Mouse (Mus musculus) forebrain, embryonic 14.5 days (tissue): ENCODE measurements around the gene Clk2. TPM values are rescaled to one million over a fixed set of nuclear protein-coding genes. Genes with fewer than 3 reads are reported as not detected.
A peak's percentile ranks its signal among the peaks of the same experiment; 100 is the strongest.

ENCODE experiments used
- ATAC-seq: fragments of 200-750 bp; cut with Nextera tagmentation; 2 replicates; pipeline ENCODE4 v1.8.0; 2017; ENCODE audit warnings: mild to moderate bottlenecking, moderate library complexity
- DNase-seq: peaks from one replicate; pipeline ENCODE4 v3.0.0-alpha.2; 2015; ENCODE audit warnings: low spot score
- H3K27ac ChIP-seq: fragments of 300-500 bp; sonication (generic); 2 replicates; pipeline ENCODE4 v1.5.1; 2014; ENCODE audit warnings: low read depth, mild to moderate bottlenecking, control low read depth, low read length, moderate library complexity
- H3K27me3 ChIP-seq: fragments of 300-500 bp; sonication (generic); replicated peaks from 2 replicates; pipeline ENCODE4 v1.6.1; 2014; ENCODE audit warnings: low read length, control low read depth, mixed read lengths; ENCODE audit not compliant: control insufficient read depth, insufficient read depth
- H3K36me3 ChIP-seq: fragments of 300-500 bp; sonication (generic); 2 replicates; pipeline ENCODE4 v1.6.1; 2014; ENCODE audit warnings: low read length, control low read depth; ENCODE audit not compliant: control insufficient read depth, insufficient read depth
- H3K4me1 ChIP-seq: fragments of 300-500 bp; sonication (generic); 2 replicates; pipeline ENCODE4 v1.6.1; 2014; ENCODE audit warnings: antibody characterized with exemption, low read length, control low read depth; ENCODE audit not compliant: control insufficient read depth, insufficient read depth
- H3K4me2 ChIP-seq: fragments of 300-500 bp; sonication (generic); 2 replicates; pipeline ENCODE4 v1.6.1; 2014; ENCODE audit warnings: mild to moderate bottlenecking, control low read depth, low read length
- H3K4me3 ChIP-seq: fragments of 300-500 bp; sonication (generic); 2 replicates; pipeline ENCODE4 v1.5.1; 2014; ENCODE audit warnings: low read depth, low read length, control low read depth
- H3K9ac ChIP-seq: fragments of 300-500 bp; sonication (generic); 2 replicates; pipeline ENCODE4 v1.6.1; 2014; ENCODE audit warnings: mild to moderate bottlenecking, low read length, control low read depth, moderate library complexity
- H3K9me3 ChIP-seq: fragments of 300-500 bp; sonication (generic); replicated peaks from 2 replicates; pipeline ENCODE4 v1.6.1; 2016; ENCODE audit warnings: low read length, control low read depth, mixed read lengths; ENCODE audit not compliant: control insufficient read depth
- WGBS: fragments of 180-500 bp; shearing (Covaris S2); extraction: QIAGEN DNeasy Blood & Tissue Kit; methylation state at CpG from one replicate; pipeline ENCODE4 v1.1.7; 2014; 5-methylcytosine and 5-hydroxymethylcytosine counted together
- polyA plus RNA-seq: library from polyadenylated mRNA; unstranded; fragments of >200 nt; fragmentation: Nextera tagmentation; extraction: Ambion mirVana; gene quantifications from 2 replicates; pipeline ENCODE4 v1.2.1, GENCODE M21; 2014

The Clk2 gene
- polyA plus RNA-seq, 1 experiment from 2014 or later: 17.0 TPM

DNA sequence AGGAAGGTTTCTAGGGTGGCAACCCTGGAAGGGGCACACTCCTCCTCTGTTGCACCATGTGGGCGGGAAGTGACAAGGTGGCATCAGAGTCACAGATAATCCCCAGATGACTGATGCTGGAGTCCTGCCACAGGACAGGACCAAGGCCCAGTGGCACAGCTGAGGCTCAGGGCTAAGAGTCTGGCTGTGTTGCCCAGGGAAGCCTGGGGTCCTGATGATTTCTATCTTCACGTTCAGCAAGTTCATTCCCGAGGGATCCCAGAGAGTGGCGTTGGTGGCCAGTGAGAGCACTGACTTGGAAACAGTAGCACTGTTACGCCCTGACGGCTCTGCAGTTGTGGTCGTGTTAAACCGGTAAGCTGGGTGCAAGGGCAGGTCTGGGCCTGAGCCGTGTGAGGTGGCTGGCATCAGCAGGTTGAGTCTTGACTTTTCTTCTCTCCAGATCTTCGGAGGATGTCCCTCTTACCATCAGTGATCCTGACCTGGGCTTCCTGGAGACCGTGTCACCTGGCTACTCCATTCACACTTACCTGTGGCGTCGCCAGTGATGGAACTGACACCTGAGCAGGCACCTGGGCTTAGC lies 43.6 kb downstream of the Clk2 start:
- no peak overlapping the region for H3K9ac ChIP-seq
- 92% methylated on average over 13 of the region's 13 CpGs for WGBS
- no peak overlapping the region for H3K27ac ChIP-seq
- DNase-seq (no peak), ATAC-seq (no peak)
- H3K36me3 ChIP-seq: peaks cover 62% of the 10 kb centered on the region
- H3K27me3 ChIP-seq: no peaks in the 10 kb centered on the region
- H3K4me1 ChIP-seq: peaks cover 9% of the 10 kb centered on the region
- H3K4me2 ChIP-seq: no peak overlapping the region
- no peaks in the 10 kb centered on the region for H3K9me3 ChIP-seq
- no peak overlapping the region for H3K4me3 ChIP-seq

DNA sequence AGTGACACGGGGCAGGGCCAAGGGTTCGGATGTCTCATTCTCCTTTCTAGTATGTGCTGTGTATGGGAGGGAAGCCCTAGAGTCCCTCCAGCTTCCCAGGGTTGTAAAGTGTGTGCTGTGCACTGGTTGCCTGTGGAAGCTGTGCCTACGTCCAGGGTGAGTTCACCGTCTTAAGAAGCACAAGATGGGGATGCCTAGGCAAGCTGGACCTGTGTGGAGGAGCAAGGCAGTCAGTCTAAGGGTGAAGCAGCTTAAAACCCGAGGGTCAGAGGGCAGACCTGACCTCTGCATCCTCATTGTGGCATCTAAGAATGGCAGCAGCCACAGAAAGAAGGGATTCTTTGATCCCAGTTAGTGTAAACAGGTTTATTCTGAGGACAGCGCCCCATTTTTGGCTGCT lies 44.1 kb downstream of the Clk2 start:
- ATAC-seq: no peak
- Histone ChIP-seq H3K9ac (no peak overlapping the region), H3K27me3 (no peaks in the 10 kb centered on the region), H3K27ac (no peak overlapping the region), H3K36me3 (peaks cover 62% of the 10 kb centered on the region), H3K9me3 (no peaks in the 10 kb centered on the region), H3K4me1 (peaks cover 9% of the 10 kb centered on the region; the same call in 1 of the 2 replicates), H3K4me3 (no peak overlapping the region), H3K4me2 (no peak overlapping the region)
- WGBS: 85% methylated on average over 6 of the region's 6 CpGs
- DNase-seq: no peak

- peaks cover 62% of the 10 kb centered on the region for H3K36me3 ChIP-seq
- no peak overlapping the region for H3K27ac ChIP-seq
- H3K4me1 ChIP-seq: peaks cover 11% of the 10 kb centered on the region
- H3K4me2 ChIP-seq: no peak overlapping the region
- DNase-seq (no peak), ATAC-seq (no peak)
- H3K27me3 ChIP-seq: no peaks in the 10 kb centered on the region
- WGBS: 94% methylated on average over 7 of the region's 7 CpGs
- no peaks in the 10 kb centered on the region for H3K9me3 ChIP-seq
- no peak overlapping the region for H3K9ac ChIP-seq
- H3K4me3 ChIP-seq: no peak overlapping the region
Observed at GRCm38 (mm10) chr3:89209731-89210130, 45.1 kb downstream of the Clk2 start.

GRCm38 (mm10) chr3:89210162-89210561 lies 45.6 kb downstream of the Clk2 start:
- Histone ChIP-seq H3K9ac (no peak overlapping the region), H3K27me3 (no peaks in the 10 kb centered on the region), H3K9me3 (no peaks in the 10 kb centered on the region), H3K36me3 (peaks cover 57% of the 10 kb centered on the region), H3K4me2 (no peak overlapping the region), H3K4me1 (peaks cover 13% of the 10 kb centered on the region), H3K4me3 (no peak overlapping the region), H3K27ac (no peak overlapping the region)
- ATAC-seq (no peak), DNase-seq (no peak)
- WGBS: 88% methylated on average over 13 of the region's 13 CpGs

DNA sequence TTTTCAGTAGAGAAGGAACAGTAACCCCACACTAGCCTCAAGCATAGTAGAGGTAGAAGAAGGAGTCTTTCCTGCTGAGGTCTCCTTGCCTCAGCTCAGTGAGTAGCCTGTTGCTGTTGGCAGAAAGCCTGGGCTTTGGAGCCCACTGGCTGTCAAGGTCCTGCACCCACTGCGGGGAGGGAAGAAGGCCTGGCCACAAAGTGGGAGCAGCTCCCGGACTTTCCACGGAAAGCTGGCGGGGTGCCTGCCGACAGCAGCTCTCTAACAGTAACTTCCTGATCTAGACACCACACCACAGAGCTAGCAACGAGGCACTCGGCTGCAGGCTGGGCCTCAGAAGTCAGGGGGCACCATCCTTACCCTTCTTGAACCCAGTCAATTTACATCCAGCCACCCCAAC lies 46.1 kb downstream of the Clk2 start:
- Histone ChIP-seq H3K4me3 (no peak overlapping the region), H3K27me3 (no peaks in the 10 kb centered on the region), H3K9me3 (no peaks in the 10 kb centered on the region), H3K4me1 (peaks cover 19% of the 10 kb centered on the region), H3K36me3 (peaks cover 52% of the 10 kb centered on the region), H3K4me2 (no peak overlapping the region), H3K27ac (no peak overlapping the region), H3K9ac (no peak overlapping the region)
- 83% methylated on average over 7 of the region's 7 CpGs for WGBS
- DNase-seq (no peak), ATAC-seq (no peak)

DNA sequence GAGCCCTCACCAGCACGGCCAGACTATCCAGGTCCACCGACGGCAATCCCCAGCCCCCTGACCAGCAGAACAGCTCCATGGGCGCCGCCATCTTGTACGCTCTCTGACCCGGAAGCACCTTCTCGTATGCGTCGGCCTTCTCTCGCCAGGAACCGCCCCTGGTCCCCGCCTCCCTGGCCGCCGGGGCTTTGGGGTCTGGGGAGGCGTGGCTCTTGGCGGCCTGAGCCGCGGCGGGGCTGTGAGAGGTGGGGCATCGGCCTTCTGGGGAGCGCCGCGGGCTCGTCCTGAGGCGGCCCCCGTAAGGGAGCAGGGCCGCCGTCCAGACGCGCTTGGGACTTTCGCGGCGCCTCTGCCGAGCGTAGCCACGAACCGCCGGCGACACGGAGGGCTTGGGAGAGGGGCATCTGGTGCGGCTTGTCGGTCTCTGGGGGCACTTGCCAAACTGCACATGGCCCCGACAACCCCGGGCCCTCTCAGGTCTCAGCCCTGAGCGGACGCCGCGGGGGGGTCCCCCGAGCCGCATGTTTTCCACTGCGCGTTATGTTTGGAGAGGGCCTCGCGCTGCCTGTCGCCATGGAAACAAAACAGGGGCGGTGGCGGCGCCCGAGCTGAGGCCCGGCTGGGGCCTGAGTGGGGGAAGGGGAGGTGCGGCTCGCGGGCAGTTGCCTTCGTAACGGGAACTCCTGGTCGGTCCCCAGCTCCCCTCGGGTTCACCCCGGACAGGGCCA lies 49.4 kb downstream of the Clk2 start:
- WGBS: under 1% methylated on average over 66 of the region's 69 CpGs
- DNase-seq (peak; percentile 97), ATAC-seq (peak; percentile 90)
- Histone ChIP-seq H3K9ac (peak overlapping the region; percentile 77), H3K27me3 (no peaks in the 10 kb centered on the region), H3K27ac (peak overlapping the region; percentile 98), H3K4me1 (peaks cover 25% of the 10 kb centered on the region), H3K36me3 (peaks cover 21% of the 10 kb centered on the region), H3K4me3 (peak overlapping the region; percentile 81), H3K9me3 (no peaks in the 10 kb centered on the region), H3K4me2 (peak overlapping the region; percentile 71)

GRCm38 (mm10) chr3:89214681-89215411 lies 50.3 kb downstream of the Clk2 start, which contains the start of gene Thbs3:
TSS of gene Thbs3 (plus strand) at chr3:89215180.
- Histone ChIP-seq H3K27ac (peak within 1 kb of the TSS; percentile 98), H3K4me2 (peak within 1 kb of the TSS; percentile 71), H3K9ac (peak within 1 kb of the TSS; percentile 77), H3K27me3 (no peaks in the 10 kb centered on the region), H3K36me3 (peaks cover 16% of the 10 kb centered on the region), H3K9me3 (no peaks in the 10 kb centered on the region), H3K4me3 (peak within 1 kb of the TSS; percentile 81), H3K4me1 (peaks cover 25% of the 10 kb centered on the region)
- 1% methylated on average over 19 of the region's 19 CpGs for WGBS
- DNase-seq (peak; percentile 80), ATAC-seq (peak; percentile 16)

GRCm38 (mm10) chr3:89215853-89216252 lies 51.3 kb downstream of the Clk2 start:
- peaks cover 11% of the 10 kb centered on the region; the same call in 1 of the 2 replicates for H3K36me3 ChIP-seq
- peak overlapping the region; percentile 98 for H3K27ac ChIP-seq
- H3K4me1 ChIP-seq: peaks cover 25% of the 10 kb centered on the region
- H3K4me2 ChIP-seq: peak overlapping the region; percentile 71
- no peaks in the 10 kb centered on the region for H3K9me3 ChIP-seq
- DNase-seq: peak; percentile 97
- peak; percentile 33 for ATAC-seq
- H3K9ac ChIP-seq: peak overlapping the region; percentile 77
- no peaks in the 10 kb centered on the region for H3K27me3 ChIP-seq
- WGBS: 1% methylated on average over 6 of the region's 6 CpGs
- H3K4me3 ChIP-seq: peak overlapping the region; percentile 81
